Mouse (Mus musculus): ENCODE data around the gene Ss18l1. TPM values are rescaled to one million over a fixed set of nuclear protein-coding genes. Genes with fewer than 3 reads are reported as not detected.
A peak's percentile ranks its signal among the peaks of the same experiment; 100 is the strongest.

Gene Ss18l1
- polyA plus RNA-seq, 2 experiments from 2014 or later: 1.8 to 2.2 TPM

DNA sequence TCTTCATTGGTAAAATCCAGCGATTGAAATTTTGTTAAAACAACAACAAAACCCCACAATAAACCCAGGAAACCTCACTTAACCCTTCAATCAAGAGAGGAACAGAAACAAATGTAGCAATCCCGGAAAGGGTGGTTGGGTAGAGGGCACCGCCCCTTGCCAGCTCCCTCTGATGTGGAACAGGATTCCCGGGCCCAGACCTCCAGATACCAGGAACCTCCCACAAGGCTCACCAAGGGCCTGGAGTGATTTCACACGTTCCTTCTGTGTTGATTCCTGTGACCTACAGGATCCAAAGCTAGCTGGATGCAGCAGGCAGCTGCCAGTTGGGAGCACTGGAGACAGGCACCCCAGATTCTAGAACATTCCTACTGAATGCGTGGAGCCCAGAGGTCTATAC lies 1.9 kb upstream of the Ss18l1 start:
- no peak for ATAC-seq

GRCm38 (mm10) chr2:180041577-180042255 lies 593 bp upstream of the Ss18l1 start:
- ATAC-seq: peak; percentile 46

DNA sequence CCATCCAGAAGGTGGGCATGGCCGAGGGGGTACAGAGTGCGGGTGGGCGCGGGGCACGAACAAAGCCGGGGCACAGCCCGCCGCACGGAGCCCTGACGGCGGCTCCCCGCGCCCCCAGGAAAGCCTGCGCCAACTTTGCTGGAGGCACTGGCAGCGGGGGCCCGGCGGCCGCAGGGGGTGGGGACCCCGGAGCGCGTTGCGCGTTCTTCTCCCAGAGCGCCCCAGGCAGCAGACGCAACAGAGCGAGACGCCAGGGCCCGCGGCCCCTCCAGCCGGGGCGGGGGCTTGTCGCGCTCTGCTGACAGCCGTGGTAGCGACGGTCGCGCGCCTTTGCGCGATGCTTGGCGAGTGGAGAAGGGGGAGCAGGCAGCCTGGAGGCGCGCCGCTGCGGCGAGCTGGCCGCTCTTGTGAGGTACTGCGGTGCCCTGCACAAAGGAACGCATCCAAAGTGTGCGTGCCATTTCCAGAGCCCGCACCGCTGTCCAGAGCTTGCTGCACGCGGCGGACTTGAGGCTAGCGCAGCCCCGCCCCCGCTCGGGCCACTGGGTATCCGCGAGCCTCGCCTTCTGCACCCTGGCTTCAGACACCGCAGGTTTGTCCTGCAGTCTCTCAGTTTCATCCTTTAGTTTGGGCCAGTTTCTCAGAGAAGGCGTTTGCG lies 678 bp downstream of the Ss18l1 start:
- ATAC-seq: peak; percentile 9

DNA sequence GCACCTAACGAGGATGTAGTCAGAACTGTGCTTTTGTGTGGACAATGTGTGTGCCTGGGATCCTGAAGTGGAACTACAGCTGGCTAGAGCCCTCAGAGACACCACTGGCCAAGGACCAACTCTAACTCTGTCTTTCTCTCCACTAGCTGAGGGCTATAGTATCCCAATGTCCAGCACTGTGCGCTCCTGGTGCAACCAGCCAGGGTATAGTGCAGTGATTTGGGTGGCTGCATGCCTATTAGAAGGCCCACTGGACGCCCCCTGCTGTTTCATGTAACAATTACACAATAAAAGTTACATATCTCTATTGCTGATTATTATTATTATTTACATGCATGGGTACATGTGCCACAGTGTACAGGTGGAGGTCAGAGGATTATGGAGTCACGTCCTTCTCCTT lies 3.0 kb downstream of the Ss18l1 start:
- peak; percentile 19 for ATAC-seq

- no peak for ATAC-seq
Measured at GRCm38 (mm10) chr2:180047580-180047979, 5.3 kb downstream of the Ss18l1 start.

DNA sequence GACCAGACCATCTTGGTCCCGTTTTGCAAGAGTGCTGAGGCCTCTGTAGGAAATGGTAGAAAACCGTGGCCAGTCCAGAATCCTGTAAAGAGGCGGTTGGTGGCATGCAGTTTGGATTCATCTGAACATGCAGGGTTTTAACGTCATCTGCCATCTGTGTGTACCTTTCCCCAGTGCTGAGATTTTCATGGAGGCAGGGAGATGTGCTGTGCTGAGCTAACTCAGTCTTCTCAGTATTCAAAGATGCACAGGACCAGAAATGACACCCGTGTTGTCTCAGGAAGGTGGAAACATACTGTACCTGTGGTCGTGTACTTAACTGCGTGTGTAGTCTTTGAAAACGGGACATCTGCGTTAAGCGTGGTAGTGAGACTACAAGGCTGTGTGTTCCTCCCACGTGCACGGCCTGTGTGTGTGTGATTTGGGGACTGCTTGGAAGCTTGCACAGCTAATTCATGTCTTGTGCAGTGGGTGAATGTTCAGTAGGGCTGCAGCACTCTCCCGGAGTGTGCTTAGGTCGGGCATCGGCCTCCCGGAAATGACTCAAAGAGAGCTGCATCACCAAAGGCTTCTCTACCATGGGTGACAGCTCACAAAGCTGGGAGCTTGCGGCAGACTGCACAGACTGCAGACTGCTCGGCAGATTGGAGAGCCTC lies 5.8 kb downstream of the Ss18l1 start:
- no peak for ATAC-seq

DNA sequence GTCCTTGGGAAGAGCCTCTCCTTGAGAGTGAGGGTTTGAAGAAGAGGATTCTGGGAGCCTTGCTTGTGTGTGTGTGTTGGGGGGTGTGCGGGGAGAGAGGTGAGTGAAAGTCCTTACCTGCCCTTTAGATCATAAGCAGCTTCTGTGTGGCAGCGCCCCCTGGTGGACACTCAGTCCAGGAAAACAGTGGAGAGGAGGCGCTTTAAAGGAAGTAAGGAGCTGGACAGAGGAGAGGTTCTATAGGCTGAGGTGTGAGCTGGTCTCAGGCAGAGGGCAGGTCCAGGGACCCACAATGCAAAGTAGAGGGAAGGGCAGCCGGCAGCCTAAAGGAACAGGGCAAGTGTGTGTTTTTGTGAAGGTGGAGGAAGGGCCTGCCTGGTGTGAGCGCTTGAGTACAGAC lies 8.7 kb downstream of the Ss18l1 start:
- peak; percentile 86 for ATAC-seq

GRCm38 (mm10) chr2:180051986-180052733 lies 9.9 kb downstream of the Ss18l1 start:
- ATAC-seq: no peak

- ATAC-seq: no peak
Measured at GRCm38 (mm10) chr2:180053001-180053400, 10.7 kb downstream of the Ss18l1 start.

DNA sequence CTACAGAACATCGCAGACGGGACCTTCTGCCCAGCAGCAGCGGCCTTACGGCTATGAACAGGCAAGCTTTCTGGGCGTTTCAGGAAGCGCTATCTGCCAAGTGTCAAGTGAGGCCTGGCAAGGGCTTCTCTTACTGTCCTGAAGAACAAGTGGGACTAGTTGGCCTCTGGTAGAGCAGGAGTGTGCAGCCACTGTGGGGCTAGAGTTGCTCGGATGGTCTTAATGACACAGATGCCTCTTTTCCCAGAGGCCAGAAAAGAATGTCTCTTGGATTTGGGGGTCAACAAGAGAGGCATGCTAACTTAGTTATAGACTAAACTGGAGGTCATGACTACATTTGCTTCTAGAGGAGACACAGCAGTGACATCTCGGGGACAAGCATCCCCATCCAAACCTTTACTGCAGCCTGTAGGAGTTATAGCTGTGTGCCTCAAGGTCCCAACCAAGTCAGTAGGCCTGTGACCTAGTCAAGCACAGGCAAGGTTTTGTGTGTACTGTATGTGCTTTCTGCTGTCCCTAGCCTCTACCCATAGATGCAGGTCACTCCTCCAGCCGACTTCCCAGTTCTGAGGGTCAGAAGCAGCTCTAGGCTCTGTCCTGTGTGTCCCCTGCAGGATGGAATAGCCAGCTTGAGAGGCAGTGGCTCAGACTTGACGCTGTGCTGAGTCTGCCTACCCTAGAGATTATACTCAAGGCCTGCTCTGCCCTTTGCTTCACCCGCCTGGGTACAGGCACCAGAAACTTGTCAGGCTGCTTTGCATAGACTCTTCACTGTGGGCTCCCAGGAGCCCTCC lies 21.2 kb downstream of the Ss18l1 start:
- no peak for ATAC-seq

DNA sequence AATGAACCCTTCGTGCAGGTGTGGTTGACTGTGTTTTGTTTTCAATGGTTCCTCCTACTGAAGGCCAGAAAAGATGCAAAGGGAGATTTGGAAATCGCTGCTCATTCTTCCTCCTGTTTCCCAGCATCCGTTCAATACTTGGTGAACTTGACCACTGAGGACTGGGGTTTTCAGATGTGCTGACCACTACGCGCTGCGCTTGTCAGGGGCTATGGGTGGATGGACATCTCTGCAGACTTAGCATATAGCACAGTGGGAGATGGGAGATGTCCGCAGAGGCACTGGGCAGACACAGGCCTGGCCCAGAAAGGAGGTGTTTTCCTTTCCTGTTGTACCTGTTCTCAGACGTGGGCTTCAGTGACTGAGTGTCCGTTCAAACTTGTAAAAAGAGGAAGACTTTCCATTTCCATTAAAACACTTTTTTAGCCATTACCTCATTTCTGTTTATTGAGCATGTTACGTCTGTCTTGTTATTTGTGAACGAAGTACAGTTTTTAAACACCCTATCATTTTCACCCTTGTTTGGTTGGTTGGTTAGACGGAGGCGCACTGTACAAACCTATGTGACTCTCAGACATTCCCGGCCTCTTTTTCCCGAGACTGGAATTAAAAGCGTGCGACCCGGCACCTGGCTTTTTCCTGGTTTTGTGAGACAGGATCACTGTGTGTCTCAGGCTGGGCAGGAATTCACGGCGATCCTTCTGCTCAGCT lies 27.6 kb downstream of the Ss18l1 start:
- ATAC-seq: peak; percentile 36

- ATAC-seq: peak; percentile 97
Measured at GRCm38 (mm10) chr2:180070481-180071453, 28.5 kb downstream of the Ss18l1 start, which contains the start of gene Mtg2. Gene Mtg2, plus strand, starts transcription at chr2:180070588.

GRCm38 (mm10) chr2:180071671-180072070 lies 29.4 kb downstream of the Ss18l1 start:
- no peak for ATAC-seq

DNA sequence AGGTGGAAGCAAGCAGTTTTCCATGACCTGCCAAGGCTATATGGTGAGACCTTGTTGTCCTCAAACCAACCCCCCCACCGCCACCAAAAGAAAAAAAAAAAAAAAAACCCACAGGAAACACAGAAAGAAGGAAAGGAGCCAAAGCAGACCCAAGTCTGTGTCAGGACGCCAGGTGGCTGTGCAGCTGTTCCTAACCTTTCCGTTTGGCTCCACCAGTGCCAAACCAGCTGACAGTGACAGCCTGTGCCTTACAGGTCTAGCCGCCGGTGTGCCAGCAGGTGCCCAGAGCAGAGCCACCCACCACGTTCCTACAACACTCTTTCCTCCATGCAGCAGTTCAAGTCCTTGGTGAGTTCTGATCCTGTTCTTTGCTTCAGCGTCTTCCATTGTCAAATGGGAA lies 30.6 kb downstream of the Ss18l1 start:
- ATAC-seq: no peak

DNA sequence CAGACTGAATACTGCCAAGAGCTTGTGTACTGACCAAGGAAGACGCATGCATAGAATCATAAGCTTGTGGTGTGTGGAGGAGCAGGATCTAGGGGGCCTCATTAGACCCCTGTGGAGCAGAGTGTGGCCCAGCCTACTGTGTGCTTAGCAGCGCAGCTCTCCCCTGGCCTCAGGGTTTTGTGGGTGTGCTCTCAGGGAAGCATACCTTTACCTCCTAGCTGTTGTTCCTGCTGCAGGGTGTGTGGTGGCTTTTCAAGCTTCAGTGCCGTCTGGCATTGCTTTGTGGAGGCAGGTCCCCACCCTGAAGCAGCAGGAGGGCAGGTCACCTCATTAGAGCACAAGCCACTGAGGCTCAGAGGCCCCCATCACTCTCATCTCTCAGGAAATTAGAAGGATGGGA lies 35.3 kb downstream of the Ss18l1 start:
- no peak for ATAC-seq

DNA sequence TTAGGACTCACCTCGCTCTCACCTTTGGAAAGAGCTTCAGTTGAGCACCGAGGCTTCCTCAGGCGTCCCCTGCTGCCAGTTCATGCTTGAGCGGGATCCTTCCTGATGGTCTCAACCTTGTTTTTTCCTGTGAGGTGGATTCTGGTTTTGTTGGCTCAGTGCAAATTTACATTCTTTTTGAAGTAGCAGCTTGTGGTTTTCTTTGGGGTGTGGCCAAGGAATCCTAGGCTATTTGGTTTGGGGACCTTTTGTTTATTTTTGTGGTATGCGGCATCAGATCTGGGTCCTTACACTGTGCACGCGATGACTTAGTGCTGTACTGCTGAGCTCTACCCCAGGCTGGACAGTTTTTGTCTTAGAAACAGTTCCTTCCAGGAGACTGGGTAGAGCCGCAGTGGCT lies 38.4 kb downstream of the Ss18l1 start:
- no peak for ATAC-seq

GRCm38 (mm10) chr2:180083063-180083462 lies 40.8 kb downstream of the Ss18l1 start:
- no peak for ATAC-seq

GRCm38 (mm10) chr2:180084565-180084964 lies 42.3 kb downstream of the Ss18l1 start:
- ATAC-seq: no peak

- no peak for ATAC-seq
Measured at GRCm38 (mm10) chr2:180085926-180086636, 43.8 kb downstream of the Ss18l1 start.

- no peak for ATAC-seq
Measured at GRCm38 (mm10) chr2:180086637-180087027, 44.3 kb downstream of the Ss18l1 start.

Data from CD4-positive, CD25-positive, alpha-beta regulatory T cell, adult 4 months (primary cell).